Mouse (Mus musculus): ENCODE data around the gene Ica1.

DNA sequence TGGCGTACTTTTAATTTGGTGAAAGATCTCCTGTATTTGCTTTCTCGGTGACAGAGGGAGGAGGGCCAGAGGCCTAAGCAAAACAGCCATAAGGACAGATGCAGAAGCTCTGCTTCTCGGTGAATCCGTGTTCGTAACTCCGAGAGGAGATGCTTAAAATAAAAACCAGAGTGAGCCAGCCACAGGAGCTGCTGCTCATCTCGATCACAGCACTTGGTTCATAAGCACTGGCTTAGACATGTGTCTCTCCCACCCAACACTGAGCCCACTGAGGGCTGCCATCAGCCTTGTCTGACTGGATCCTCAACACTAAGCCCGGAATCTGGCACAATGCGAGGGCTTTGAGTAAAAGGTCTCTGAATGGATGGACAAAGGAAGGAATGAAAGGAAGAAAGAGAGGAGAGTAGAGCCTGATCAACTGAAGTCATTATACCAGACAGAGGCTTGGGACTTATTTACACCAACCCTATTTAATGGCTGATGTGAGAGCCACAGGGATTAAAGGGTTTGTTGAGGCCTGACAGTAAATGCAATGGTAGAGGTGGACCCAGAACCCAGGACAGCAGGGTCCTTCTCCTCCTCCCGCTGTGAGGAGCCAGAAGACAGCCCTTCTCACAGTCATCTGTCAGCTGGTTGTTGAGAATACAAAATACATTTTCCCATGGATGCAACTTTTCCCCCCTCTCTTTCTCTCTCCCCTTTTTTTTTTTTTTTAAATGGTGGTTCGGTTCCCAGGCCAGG, 85.0 kb downstream of the Ica1 start:
- TF ChIP-seq POLR2A (IDR thresholded peaks at IDR 0.05; ENCODE audit: insufficient read depth, low read depth, low read length) (no peak), CTCF (IDR thresholded peaks at IDR 0.05) (no peak)

Data from heart, adult 2 months (tissue).